Mouse (Mus musculus) naive thymus-derived CD4-positive, alpha-beta T cell, adult 2 months (primary cell): ENCODE data around the gene Emc8.

Source experiments
- DNase-seq: peaks from one replicate; pipeline ENCODE4 v3.0.0-alpha.2; 2011; ENCODE audit warnings: low read depth

The Emc8 gene

DNA sequence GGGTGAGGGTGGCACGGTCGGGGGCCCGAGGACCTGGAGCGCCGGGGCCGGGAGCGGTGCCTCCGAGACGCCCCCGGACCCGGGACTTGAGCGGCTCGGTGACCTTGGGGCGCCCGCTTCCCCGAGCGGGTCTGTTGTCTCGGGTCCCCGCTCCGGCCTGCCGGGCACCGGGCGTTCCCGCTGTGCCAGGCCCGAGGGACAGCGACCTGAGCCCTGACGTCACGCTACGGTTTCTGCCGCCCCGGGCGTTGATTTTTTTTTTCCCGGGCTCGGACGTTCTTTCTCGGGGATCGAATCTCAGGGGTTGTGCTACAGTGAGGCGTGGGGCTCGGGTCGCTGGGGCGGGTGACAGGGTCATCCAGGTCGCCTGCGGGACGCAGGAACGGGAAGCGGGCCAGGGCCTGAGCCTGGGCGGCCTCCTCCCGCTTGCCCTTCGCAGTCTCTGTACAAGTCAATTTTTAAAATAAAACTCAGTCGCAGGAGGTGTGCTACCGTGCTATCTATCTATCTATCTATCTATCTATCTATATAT, at the start of gene Emc8:
Emc8 (minus strand) TSS at position 200 of the 532 bp plus-strand sequence.
- no peak for DNase-seq

DNA sequence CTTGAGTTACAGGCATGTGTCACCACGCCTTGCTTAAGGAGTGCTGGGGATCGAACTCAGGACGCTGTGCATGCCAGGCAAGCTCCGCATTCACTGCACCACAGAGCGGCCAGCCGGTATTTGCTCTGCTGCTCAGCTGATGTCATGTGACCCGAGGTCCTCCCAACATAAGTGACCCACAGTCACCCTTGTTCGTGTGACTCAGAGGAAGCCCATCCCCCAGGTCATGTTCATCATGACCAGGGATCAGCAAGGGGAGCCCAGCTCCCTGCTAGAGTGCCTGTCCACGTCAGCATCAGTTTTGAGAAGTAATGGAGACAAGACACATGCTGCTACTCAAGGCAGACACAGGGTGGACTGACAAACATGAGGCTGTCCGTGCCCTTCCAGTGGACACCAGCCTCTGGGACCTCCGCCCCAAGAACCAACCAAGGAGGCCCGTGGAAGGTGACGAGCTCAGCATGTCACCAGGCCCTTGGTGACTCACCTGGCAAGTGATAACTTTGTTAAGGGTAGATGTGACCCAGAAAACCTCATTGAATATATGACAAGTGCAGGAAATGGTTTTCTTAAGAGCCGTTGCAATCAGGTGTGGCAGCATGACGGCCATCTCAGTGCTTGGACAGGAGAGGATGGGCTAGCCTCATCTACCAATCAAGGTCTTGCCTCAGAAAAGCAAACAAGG, 47.8 kb upstream of the Emc8 start:
- no peak for DNase-seq

DNA sequence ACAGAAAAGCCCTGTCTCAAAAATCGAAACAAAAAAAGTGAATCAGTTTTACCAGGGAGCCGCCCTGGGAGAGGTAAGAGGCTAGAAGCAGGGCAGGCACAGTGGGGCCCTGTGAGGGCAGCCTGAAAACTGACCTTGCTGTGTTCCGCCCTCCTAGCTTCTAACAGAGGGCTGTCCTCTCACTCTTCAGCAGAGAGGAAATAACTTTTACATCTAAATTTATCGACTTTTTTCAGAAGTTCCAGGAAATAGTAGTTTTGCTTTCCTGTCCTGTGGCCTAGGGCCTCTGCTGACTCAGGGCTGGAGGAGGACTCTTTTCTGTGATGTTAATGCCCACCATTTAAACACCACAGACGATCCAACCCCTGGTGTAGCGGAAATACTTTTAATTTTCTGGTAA, 46.8 kb upstream of the Emc8 start:
- peak; percentile 43 for DNase-seq

DNA sequence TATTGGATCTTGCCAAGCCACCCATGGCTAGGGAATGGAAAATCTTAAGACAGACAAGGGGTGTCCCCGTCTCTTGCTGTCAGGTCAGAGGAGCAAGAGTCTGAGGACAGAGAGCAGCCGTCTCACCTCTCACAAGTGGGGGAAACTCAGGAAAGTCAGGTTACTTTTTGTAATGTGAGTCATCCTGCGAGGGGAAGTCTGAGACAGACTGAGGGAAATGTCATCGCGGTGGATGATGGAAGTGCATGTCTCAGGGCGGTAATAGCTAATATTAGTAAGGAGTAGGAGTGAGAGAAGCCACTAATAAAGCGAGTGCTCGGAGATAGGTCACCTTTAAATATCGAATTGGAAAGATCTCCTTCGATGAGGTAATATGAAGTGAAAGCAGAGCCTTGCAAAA, 40.8 kb upstream of the Emc8 start:
- DNase-seq: no peak

DNA sequence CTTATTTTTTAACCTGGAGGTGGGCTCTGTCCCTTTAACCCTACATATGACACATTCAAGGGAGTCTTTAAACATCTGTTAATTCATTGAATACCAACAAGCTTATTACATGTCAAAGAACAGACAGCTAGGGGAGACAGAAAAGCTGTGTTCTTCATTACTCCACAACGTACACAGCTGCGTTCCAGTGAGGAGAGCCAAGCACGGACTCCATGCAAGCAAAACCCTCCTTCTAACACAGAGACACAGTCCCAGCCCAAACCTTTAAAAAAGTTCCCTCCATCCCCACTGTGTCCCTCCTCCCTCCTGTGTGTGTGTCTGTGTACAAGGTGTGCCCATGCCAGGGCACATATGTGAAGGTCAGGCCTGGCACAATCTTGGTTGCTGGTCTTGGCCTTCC, 37.8 kb upstream of the Emc8 start:
- DNase-seq: no peak

DNA sequence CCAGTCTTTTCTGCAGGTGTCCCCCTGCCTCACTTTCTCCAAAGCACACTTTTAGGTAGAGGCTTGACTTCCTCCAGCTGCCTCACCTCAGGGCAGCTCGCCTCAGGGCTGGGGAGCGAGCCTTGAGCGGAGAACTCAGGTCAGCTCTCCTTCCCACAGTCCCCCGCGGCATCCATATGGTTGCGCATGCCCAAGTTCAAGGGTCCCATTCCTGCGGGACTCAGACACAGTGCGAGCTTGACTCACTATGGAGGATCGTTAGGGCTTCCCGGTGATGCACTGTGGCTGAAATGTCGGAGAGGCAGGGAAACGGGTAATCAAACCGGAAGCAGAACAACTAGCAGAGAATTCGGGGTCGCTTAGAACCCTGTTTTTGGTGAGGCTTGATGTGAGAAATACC, 36.8 kb upstream of the Emc8 start:
- DNase-seq: no peak

DNA sequence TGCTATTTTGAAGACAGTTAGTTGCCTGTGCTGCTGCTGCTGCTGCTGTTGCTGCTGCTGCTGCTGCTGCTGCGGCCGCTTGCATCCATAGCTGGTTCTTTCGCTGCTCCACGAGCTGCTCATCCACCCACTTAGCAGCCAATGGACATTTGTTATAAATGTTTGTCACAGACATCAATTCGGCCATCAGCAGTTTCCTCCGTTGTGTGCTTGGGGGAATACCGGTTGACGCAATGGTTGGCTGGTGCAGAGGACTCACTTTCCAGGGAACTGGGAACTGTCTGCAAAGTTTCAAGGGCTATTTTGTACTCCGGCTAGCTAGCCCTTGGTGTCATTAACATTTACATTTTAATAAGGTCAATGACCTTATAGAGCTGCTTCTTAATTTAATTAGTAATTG, 35.8 kb upstream of the Emc8 start:
- DNase-seq: no peak

DNA sequence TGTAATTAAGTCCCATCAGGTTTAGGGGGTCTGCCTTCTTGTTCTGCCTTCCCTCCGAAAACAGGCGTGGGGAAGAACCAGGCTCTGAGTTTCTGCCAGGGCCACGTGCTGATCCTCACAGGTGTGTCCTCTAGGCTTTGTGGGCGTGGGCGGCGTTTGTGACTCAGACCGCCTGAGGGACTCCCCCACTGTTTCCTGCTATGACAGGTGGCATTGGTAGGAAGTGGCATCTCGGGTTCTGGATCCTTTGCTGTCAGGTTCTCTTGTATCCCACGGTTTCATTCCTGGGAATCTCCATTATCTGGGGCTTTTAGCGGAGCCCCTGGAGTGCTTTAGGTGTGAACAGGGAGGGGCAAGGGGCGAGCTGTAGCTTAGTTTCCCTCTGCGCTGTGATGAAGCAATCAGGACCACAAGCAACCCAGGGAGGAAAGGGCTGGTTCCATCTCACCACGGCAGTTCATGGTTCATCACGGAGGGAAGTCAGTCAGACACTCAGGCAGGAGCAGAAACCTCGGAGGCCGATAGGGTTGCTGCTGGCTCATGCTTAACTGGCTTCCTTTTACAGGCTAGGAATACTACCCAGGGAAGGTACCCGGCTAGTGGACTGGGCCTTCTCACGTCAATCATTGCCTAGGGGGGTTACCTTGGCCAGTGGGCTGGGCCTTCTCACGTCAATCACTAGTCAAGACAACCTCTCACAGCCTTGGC, 33.5 kb upstream of the Emc8 start:
- DNase-seq: peak; percentile 82

DNA sequence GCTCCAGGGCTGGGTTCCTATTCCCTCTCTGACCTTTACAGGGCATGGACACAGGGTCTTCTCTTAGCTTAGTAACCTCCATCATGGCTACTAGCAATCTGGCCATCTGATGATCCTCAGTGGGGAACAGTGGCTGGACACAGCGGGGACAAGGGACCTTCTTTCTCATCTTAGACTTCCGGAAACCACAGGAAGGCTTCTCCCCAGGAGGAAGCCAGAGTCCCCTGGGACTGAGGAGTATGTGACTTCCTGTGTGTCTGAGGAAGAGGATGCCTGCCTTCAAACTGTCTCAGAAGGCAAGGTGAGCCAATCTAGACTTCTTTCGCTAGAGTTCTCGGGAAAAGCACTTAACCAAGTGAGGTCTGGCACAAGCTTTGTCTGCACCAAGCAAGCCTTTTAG, 31.7 kb upstream of the Emc8 start:
- no peak for DNase-seq

DNA sequence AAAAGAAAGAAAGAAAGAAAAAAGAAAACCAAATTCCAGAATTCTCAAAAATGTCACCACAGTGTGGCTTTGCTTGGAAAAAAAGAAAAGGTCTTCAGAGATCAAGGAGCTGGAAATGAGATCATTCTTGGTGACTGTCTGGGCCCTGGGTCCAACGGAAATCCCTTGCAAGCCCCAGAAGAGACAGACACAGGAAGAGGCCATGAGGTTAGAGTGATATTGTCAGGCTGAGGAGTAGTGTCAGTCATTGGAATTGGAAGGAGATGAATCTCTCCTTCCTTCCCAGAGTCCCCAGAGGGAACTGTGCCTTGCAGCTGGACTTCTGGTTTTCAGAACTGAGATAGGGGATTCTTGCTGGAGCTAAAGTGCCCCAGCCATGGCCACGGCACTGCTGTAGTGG, 31.2 kb upstream of the Emc8 start:
- DNase-seq: peak; percentile 42

DNA sequence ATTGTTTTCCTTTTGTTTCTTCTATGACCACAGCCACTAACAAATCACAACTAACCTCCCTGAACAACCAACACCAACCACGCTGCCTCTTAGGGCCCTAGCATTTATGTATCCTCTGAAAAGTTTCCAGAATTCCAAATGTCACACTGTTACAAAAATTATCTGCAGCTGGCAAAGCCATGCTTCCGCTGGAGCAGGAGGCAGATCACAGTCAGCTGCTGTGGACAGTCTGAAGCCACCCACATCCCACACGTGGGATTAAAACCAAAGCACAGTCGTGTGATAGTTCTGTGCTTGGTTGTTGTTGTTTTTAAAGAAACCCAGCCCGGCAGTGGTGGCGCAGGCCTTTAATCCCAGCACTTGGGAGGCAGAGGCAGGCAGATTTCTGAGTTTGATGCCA, 30.7 kb upstream of the Emc8 start:
- DNase-seq: no peak

DNA sequence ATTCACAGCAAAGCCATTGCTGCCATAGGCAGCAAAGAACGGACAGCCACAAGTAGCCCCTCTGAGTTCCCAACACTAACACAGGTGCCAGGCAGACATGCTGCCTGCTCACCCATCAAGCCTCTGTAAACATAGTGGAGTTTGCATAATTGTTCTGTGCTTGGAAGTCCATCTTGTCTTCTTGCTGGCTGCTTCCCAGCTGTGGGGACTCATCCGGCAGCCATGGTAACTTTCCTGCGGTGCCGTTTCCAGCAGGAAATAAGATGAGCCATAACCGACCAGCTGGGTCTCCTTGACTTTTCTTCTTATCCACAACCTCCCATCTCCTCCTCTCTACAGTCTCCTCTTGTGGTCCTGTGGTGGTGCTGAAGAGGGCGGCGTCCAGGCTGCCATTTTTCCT, 30.1 kb upstream of the Emc8 start:
- no peak for DNase-seq

DNA sequence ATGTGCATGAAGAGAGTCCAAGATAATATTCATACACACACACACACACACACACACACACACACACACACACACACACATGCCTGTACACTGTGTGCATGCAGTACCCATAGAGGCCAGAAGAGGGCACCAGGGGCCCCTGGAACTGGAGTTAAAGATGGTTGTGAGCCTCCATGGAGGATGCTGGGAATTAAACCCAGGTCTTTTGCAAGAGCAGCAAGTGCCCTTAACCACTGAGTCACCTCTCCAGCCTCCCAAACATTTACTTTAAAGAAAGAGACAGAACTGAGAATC, 29.6 kb upstream of the Emc8 start:
- DNase-seq: peak; percentile 54

DNA sequence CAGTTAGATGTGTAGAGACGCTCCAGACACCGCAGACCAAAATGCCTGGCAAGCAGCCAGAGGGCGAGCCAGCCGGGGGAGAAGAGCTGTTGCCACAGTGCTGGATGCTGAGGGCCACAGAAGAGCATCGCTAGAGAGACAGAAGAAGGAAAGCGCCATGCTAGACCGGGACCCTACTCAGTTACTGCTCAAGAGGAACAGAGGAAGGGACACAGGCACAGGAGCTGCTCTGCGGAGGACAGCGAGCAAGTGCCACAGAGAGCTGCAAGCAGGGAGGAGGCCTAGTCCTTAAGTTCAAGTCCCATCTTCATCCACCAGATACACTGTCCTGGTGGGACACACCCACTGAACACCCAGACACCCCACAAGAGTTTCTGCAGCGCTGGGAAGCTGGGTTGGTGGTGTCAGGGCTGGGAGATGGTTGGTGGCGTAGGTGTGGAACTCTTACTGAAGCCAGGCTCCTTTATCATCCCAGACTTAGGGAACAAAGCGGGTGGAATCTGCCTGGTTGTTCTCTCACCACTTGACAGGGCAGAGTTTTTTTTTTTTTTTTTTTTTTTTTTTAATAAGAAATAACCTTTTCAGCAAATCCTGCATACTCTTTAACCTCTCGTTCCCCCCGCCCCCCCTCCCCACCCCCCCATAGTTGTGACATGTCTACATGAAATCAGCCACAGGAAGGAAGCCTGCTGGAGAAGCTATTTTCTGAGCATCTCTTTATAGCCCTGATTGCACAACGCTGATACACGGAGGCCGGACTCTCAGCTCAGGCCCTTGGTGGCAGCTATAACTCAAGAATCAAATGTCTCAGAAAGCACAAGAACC, 29.0 kb upstream of the Emc8 start:
- DNase-seq: peak; percentile 75

DNA sequence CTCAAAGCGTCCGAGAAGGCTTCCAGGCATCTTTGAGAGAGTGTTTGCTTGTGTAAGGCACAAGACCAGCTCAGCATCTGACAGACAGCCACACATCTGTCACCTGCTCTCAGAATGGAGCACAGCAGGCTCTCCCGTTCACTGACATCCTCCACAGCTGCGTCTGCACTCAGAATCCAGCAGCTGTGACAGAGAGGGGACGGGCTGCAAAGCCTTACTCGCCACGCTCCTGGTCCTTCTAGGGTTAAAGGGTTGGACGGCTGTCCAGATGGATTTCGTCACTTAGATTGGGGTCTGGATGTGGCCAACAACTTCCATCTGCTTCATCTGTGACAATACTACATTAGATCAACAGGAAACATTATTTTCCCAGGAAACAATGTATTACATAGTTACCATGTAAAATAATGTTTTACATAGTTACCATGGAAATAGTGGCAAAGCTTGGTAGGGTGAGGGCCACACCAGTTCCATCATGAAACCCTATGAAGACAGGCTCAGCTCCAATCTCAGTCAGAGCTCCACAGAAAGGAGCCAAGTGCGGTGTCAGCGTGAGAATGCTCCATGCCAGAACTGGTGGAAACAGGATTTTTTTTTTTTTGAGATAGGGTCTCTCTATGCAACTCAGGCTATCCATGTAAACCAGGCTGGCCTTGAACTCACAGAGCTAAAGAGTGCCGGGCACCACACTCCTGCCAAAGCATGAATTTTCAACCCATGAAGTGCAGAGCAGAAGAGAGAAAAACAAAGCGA, 28.2 kb upstream of the Emc8 start:
- DNase-seq: no peak

DNA sequence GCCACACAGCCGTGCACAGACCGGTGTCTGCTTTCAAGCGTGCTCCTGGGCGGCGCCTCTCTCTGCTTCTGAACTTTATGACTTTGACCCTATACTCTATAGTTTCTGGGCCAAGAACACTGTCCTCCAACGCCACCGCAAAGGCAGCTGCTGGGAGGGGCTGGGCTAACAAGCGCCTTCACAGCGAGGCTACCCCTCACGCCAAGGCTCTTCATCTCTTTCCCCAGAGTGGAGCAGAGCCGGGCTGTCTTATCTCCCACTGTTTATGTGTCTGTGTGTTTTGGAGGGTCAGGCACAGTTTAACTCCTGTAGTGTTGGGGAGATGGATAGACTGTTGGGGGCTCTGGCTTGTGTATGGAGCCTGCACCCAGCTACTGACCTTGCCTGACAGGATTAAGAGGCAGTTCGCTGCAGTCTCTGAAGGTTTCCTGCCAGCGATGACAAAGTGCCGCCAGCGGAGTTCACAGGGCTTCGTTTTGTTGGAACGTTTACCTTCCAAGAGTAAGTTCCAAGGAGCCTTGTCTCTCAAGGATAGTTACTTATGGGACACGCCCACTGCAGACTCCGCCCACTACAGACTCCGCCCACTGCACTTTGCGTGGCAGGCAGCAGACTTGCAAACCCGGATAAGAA, 25.6 kb upstream of the Emc8 start:
- peak; percentile 50 for DNase-seq

DNA sequence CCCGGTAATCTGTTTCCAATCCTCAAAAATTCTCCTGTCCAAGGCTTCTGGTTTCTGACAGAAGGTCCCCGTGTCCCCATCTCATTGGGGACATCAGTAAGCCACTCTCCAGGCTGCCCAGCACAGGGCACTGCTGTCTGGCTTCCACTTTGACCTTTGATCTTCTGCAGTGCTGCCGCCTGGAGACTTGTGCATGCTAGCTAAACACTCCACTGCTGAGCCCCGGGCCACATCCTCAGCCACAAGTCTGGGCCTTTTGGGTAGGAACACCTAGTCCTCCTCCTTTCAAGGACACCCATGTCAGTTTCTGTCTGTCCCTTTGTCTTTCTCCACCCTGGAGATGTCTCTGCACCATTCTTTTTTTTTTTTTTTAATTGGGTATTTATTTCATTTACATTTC, 24.6 kb upstream of the Emc8 start:
- no peak for DNase-seq

DNA sequence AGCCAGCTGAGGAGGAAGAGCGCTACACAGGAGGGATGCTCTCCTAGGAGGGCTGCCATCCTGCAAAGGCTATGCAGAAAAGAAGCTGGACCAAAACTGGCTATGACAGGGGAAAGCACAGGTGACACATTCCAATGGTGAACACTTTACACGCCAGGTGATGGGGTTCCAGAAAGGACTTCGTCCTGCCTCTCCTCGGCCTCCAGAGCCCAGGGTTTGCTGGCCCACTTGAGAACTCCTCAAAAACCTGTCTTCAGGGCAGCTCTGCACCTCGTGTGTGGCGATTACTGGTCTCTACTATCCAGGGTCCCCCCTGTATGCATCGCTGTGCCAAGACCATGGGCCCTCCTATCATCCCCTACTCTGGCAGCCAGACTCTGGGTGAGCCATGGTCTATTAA, 20.1 kb upstream of the Emc8 start:
- no peak for DNase-seq

DNA sequence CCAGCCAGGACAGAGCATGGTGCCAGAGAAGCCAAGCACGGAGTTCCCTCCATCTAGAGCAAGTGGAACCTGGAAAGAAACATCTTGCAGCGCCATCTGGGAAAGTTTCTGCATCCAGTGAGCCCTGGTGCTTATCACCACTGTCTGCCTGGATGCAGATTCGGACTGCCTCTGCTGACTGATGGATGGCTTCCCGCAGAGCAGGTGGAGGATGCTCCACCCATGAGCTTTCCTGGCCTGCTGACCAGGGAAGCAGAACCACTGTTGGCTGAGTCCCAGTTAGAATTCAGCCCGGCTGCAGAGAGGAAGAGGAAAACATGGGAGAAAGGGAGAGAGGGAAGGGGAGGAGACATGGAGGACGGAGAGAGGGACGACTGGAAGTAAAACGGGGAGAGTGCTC, 19.4 kb upstream of the Emc8 start:
- no peak for DNase-seq

DNA sequence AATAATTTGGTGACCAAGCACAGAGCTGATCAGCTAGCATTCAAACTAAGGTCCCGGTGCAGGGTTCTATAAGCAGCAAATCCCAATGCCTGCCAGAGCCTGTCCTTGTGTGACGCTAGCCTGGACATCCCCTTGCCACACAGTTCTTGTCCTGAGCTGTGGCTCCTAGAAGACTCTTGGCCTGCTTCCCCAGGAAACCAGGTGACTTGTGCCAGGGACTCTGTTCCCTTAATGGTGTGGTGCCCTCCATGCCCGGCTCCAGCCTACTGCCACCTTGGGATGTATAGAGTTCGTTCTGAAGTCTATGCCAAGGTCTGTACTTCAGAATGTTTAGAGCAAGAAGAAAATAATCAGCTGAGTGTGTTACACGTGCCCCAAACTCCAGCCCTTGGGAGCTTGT, 18.2 kb upstream of the Emc8 start:
- DNase-seq: no peak

DNA sequence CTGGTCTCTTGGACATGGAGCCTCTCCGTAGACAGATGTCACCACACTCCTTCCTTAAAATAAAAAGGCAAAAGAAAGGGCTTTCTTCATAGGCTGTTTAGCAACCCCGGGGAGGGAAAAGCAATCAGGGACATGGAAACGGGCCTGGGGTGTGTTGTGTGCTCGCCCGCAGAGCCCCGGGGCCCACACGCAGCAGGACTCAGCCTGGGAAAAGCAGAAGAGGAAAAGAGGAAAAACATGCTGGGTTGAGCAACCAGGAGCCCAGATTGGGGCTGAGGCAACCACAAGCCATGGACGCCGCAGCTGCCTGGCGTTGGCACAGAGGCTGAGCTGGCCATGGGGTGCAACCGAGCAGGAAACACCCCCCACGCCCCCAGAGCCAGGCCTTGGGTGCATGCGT, 17.7 kb upstream of the Emc8 start:
- no peak for DNase-seq

DNA sequence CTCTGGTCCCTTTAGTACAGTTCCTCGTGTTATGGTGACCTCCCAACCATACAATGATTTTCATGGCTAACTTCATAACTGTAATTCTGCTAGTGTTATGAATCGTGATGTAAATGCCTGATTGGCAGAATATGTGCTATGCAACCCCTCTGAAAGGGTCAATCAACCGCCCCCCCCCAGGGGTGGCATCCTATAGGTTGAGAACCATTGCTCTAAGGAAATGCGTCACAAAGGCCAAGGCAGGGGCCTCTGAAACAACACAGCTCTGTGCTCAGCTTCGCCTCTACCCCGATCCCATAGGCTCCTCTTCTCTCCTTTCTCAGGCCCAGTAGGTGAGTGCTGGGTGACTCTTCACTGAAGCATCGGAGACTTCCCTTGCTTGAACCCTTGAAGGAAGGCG, 17.2 kb upstream of the Emc8 start:
- no peak for DNase-seq
